Mouse (Mus musculus): Measurements from ENCODE around the gene Fggy.

DNA sequence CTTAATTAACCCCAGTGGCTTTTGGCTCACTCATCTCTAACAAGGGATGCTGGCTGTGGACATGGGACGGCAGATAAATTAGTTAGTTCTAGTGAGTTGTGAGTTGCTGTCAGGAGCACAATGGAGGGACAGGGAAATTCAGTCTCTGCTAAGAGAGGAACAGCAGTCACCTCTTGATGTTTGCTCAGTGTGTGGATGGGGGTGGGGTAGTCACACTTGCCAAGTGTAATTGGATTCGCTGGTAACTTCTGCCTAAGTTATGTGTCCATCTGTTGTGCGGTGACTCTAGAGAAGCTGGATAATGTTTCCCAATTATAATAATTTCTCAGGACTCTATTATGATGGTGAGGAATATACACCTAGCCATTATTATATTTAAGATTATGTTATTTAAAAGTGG, 107.0 kb downstream of the Fggy start:
- no peak for TF ChIP-seq EP300 (IDR thresholded peaks at IDR 0.05; ENCODE audit: low read depth)
- TF ChIP-seq CTCF (IDR thresholded peaks at IDR 0.05; ENCODE audit: low read depth) = no peak
